Mouse (Mus musculus) testis, adult 2 months (tissue): ENCODE measurements at regions not wholly inside any gene's neighbourhood (a gene's known extent, or its start where the extent isn't known, plus 50 kb on each side); places are given as distances from the start of the nearest gene placed in this dataset.

Experiments
- H3K27ac ChIP-seq: fragments of 200-500 bp; 2 replicates; pipeline ENCODE4 v1.5.1; 2012; ENCODE audit warnings: low read depth, low read length; ENCODE audit not compliant: control insufficient read depth, insufficient read depth
- H3K27me3 ChIP-seq: fragments of 200-500 bp; 2 replicates; pipeline ENCODE4 v1.6.1; 2012; ENCODE audit warnings: mild to moderate bottlenecking, low read length, moderate library complexity; ENCODE audit not compliant: control insufficient read depth, insufficient read depth
- H3K36me3 ChIP-seq: fragments of 200-500 bp; 2 replicates; pipeline ENCODE4 v1.6.1; 2012; ENCODE audit warnings: mild to moderate bottlenecking, low read length; ENCODE audit not compliant: control insufficient read depth, insufficient read depth
- H3K4me1 ChIP-seq: fragments of 200-500 bp; 2 replicates; pipeline ENCODE4 v1.6.1; 2012; ENCODE audit warnings: low read length; ENCODE audit not compliant: control insufficient read depth, insufficient read depth
- H3K4me3 ChIP-seq: fragments of 200-500 bp; 2 replicates; pipeline ENCODE4 v1.5.1; 2012; ENCODE audit warnings: low read depth, mild to moderate bottlenecking, low read length, moderate library complexity, mixed read lengths; ENCODE audit not compliant: control insufficient read depth
- CTCF ChIP-seq: fragments of 200-500 bp; IDR thresholded peaks from 2 replicates; pipeline ENCODE4 v1.5.1; 2012; ENCODE audit warnings: low read depth, mild to moderate bottlenecking, inconsistent platforms, low read length, moderate library complexity; ENCODE audit not compliant: control insufficient read depth, insufficient read depth, insufficient replicate concordance
- POLR2A ChIP-seq: fragments of 200-500 bp; IDR thresholded peaks from 2 replicates; pipeline ENCODE4 v1.6.1; 2012; ENCODE audit warnings: low read depth, mild to moderate bottlenecking, inconsistent platforms, low read length, moderate library complexity; ENCODE audit not compliant: control insufficient read depth

DNA sequence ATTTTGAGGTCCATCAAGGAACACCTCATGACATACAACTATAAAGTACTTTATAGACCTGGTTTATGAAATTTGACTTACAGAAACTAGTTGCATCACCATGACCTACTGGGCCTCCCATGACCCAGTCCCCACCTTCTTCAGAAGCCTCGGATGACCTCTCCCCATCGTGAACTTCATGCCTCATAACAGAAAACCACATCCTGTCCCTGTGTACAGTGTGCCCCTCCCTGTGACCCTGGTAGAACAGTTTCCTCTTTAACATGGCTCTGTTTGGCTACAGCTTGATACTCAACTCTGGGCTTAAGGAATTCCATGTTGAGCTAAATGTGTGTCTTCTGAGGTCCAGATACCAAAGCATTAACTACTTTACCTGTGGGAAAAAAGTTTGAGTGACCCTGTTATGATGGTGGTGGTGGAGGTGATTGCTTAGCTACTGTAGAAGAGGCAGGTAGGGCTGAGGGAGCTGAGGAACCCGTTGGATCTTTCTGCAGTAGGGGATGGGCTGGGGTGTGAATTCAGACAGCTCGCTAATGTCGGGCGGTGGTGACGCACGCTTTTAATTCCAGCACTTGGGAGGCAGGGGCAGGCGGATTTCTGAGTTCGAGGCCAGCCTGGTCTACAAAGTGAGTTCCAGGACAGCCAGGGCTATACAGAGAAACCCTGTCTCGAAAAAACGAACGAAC lies 58.4 kb upstream of the Mdm1 start:
- no peaks in the 10 kb centered on the region for H3K27me3 ChIP-seq
- no peaks in the 10 kb centered on the region for H3K36me3 ChIP-seq
- no peak overlapping the region for H3K4me3 ChIP-seq
- H3K4me1 ChIP-seq: no peaks in the 10 kb centered on the region
- no peak overlapping the region for H3K27ac ChIP-seq
- no peak for TF ChIP-seq POLR2A
- no peak for TF ChIP-seq CTCF

DNA sequence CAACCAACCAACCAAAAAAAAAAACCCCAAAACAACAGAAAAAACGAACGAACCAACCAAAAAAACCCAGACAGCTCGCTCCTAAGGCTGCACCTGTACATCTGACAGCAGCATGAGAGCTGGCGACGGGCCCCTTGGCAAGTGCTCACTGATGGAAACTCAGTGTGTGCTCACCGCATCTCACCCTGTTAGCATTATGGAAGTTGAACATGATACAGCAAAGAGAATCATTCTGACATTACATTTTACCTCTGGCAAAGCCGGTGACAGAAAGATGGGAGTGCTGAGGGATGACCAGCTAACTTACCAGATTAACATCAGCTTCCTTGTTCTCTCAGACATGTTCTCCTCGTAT lies 57.9 kb upstream of the Mdm1 start:
- TF ChIP-seq POLR2A (no peak), CTCF (no peak)
- no peak overlapping the region for H3K27ac ChIP-seq
- H3K4me3 ChIP-seq: no peak overlapping the region
- no peaks in the 10 kb centered on the region for H3K36me3 ChIP-seq
- H3K4me1 ChIP-seq: no peaks in the 10 kb centered on the region
- H3K27me3 ChIP-seq: no peaks in the 10 kb centered on the region

DNA sequence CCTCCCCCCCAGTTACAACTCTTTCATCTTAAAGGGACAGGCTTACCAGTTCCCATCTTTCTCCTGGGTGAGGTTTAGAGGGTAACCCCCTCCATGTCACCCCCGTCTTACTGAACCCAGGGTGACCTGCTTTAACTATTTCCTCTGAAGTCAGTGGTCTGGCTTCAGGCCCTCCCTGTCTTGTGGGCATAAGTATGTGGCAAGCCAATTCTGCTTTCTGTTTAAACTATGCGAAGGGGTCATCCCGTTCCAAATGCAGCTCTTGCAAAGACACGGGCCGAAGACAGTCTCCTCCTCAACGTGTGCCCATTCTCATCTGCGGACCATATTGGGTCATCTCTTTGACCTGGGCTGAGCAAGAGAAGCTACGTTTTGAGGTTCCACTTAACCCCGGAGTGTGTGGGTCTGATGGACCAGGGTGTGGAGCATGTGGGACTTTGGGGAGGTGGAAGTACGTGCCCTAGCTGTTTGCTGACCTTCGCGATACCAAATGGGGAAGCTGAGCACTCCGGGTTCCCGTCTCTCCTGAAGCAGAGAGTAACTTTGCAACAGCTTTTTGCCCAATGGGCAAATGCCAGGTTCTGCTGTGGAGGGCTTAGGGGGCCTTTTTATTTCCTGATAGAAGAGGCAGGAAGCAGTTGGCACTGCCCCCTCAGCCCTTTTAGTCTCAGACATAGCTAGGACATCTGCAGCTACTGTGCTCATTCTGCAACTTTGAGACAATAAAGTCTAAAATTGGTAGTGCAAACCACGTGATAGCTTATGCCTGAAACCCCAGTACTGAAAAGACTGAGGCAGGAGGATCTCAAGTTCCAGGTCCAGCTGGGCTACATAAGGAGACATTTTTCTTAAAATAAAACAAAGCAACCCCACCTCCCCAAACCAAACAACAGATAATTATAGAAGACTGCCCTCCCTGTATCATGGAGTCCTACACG lies 56.3 kb upstream of the Mdm1 start:
- no peak for TF ChIP-seq POLR2A
- no peak for TF ChIP-seq CTCF
- no peak overlapping the region for H3K27ac ChIP-seq
- H3K36me3 ChIP-seq: no peaks in the 10 kb centered on the region
- no peak overlapping the region for H3K4me3 ChIP-seq
- H3K27me3 ChIP-seq: no peaks in the 10 kb centered on the region
- H3K4me1 ChIP-seq: no peaks in the 10 kb centered on the region

DNA sequence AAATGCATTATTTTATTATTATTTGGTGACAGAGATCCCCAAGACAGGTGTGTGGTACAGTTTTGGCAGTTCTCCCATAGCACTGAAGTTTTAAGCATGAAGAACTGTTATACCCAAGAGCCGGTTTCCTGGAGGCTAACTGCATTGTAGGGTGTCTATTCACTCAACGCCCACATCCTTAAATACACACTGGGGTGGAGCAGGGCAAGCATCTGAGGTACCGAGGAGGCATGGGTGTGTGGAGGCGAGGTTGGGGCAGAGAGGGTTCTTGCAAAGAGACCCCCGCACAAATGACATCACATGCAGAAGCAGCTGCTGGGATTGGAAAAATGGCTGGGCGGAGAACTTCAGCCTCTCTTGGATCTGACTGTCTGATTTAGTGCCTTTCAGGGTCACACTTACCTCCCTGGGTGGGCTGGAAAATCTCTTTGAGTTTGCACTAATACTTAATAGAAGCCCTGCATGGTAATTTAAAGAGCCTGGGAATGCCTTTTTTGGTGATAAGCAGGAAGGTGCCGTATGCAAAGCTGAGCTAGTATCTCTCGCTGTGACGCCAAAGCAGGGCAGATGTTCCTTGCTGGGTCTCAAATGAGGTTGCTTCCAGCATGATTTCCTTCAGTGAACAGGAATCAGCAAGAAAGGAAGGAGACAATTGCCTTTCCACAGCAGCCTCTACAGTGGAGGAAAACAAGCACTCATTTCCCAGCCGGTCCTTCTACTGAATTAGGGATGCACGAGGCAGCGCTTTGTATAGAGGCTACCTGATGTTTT lies 53.9 kb upstream of the Mdm1 start:
- Histone ChIP-seq H3K36me3 (no peaks in the 10 kb centered on the region), H3K27ac (no peak overlapping the region), H3K4me3 (no peak overlapping the region), H3K27me3 (no peaks in the 10 kb centered on the region), H3K4me1 (peaks cover 8% of the 10 kb centered on the region)
- TF ChIP-seq CTCF (no peak), POLR2A (no peak)

DNA sequence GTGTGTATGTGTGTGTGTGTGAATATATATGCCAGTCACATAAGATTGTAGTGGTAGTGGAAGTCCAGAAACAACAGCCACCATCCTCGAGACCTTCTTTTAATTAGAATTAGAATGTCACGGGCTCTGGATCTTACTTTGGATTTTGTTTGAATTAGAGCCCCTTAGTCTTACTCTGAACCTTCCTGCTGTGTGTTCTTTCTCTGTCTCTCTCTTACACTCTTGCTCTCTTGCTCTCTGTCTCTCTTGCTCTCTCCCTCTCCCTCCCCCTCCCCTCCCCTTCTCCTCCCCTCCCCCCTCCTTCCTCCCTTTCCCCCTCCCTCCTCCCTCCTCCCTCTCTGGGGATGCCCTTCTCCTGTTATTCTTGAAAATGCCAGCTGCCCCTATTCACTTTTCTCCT lies 53.1 kb upstream of the Mdm1 start:
- no peaks in the 10 kb centered on the region for H3K36me3 ChIP-seq
- no peak overlapping the region for H3K27ac ChIP-seq
- TF ChIP-seq POLR2A (no peak), CTCF (no peak)
- peaks cover 8% of the 10 kb centered on the region for H3K4me1 ChIP-seq
- no peak overlapping the region for H3K4me3 ChIP-seq
- H3K27me3 ChIP-seq: no peaks in the 10 kb centered on the region

DNA sequence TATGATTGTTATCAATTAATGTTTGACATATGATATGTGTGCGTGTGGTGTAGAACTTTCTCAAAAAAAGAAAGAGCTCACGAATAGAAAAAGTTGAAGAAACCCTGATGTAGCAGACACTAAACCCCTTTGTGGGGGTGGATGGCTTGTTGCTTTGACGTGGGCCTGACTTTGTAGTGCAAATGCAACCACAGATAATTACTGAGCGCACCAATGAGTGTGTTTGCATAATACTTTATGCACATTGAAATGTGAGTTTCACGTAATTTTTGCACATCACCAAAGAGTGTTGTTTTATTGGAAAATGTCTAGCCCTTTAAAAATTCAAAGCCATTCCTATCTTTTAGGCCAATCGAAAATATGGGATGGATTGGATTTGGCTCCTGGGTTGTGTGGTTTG lies 51.7 kb upstream of the Mdm1 start:
- Histone ChIP-seq H3K36me3 (no peaks in the 10 kb centered on the region), H3K4me3 (no peak overlapping the region), H3K27me3 (no peaks in the 10 kb centered on the region), H3K4me1 (peaks cover 8% of the 10 kb centered on the region), H3K27ac (no peak overlapping the region)
- TF ChIP-seq POLR2A (no peak), CTCF (no peak)

DNA sequence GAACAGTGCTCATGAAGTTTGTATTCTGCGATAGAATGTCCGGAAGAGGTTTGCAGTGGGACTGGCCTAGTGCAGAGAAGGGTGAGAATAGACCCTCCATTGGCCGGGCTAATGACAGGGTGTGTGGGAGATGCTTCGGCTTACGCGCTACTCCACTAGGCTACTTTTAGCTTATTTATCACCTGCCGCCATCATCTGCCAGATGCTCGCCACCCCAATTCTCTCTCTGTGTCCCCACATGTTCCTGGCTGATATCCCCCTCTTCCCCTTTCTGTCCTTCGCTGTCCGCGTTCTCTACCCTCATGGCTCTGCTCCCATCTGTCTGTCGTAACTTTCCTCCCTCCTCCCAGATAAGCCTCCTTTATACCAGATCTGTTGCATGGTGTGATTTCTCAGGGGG lies 50.1 kb upstream of the Mdm1 start:
- no peak overlapping the region for H3K4me3 ChIP-seq
- H3K27ac ChIP-seq: no peak overlapping the region
- no peaks in the 10 kb centered on the region for H3K36me3 ChIP-seq
- no peak for TF ChIP-seq CTCF
- TF ChIP-seq POLR2A: no peak
- H3K27me3 ChIP-seq: no peaks in the 10 kb centered on the region
- peaks cover 8% of the 10 kb centered on the region for H3K4me1 ChIP-seq
